Mouse (Mus musculus): ENCODE data around the gene Rbm42.

DNA sequence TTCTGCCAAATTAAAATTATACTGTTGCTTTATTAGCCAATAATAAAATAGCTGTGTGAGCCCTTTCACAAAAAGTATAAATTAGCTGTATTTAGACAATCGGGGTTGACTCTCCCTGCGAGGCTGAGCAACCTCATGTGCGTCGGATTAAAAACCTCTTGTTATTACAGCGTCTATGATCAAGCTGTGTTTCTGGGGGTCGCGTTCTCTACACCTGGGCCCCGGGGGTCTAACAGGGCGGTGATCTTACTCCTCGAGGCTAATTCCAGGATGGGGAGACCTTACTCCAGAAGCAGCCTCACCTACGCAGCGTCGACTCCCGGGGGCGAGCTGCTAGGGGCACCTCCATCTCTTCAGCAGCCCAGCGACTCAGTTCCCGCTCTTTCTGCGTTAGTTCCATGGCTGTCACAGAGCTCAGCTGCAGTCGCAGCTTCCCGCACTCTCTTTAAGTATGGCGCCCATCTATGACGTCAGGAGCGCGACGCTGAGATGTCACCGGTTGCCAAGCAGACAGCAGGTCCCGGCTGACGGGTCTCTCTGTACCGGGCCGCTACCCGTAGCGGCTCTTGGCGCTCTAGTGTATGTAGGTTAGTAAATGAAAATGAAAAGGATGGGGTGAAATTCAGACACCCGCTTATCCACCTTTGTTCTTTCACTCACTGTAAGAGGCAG lies 14.5 kb upstream of the Rbm42 start, which contains the start of gene Haus5:
- TF ChIP-seq EP300 (IDR thresholded peaks at IDR 0.05; ENCODE audit: low read depth) (no peak; the same call in 1 of the 2 replicates), CTCF (IDR thresholded peaks at IDR 0.05; ENCODE audit: low read depth) (no peak)
